Mouse (Mus musculus) heart, adult 2 months (tissue): ENCODE data around the gene Mphosph9. TPM values are rescaled to one million over a fixed set of nuclear protein-coding genes. Genes with fewer than 3 reads are reported as not detected.

Experiments used
- DNase-seq, 2 experiments: peaks; one replicate each; pipeline ENCODE4 v3.0.0; 2021
- H3K27ac ChIP-seq: fragments of 200-600 bp; 2 replicates; pipeline ENCODE4 v1.8.1; 2022
- H3K27me3 ChIP-seq: fragments of 200-500 bp; 2 replicates; pipeline ENCODE4 v1.6.1; 2012; ENCODE audit warnings: mild to moderate bottlenecking, low read length, inconsistent platforms, mixed read lengths; ENCODE audit not compliant: control insufficient read depth, insufficient read depth
- H3K36me3 ChIP-seq: fragments of 200-500 bp; 2 replicates; pipeline ENCODE4 v1.6.1; 2012; ENCODE audit warnings: low read length, inconsistent platforms; ENCODE audit not compliant: control insufficient read depth, insufficient read depth
- H3K4me1 ChIP-seq: fragments of 200-500 bp; 2 replicates; pipeline ENCODE4 v1.6.1; 2011; ENCODE audit warnings: low read length; ENCODE audit not compliant: control insufficient read depth, insufficient read depth
- H3K4me3 ChIP-seq: fragments of 200-600 bp; 2 replicates; pipeline ENCODE4 v1.8.1; 2022
- H3K79me2 ChIP-seq: fragments of 200-500 bp; replicated peaks from 2 replicates; pipeline ENCODE4 v1.6.1; 2012; ENCODE audit warnings: mild to moderate bottlenecking, inconsistent platforms, low read length, moderate library complexity, mixed read lengths; ENCODE audit not compliant: control insufficient read depth, insufficient read depth
- H3K9ac ChIP-seq: fragments of 200-500 bp; 2 replicates; pipeline ENCODE4 v1.6.1; 2012; ENCODE audit warnings: low read depth, mild to moderate bottlenecking, control low read depth, inconsistent platforms, low read length, mixed read lengths
- CTCF ChIP-seq: fragments of 200-600 bp; IDR thresholded peaks from 2 replicates; pipeline ENCODE4 v1.8.1; 2022; ENCODE audit warnings: antibody characterized with exemption, mild to moderate bottlenecking, moderate library complexity
- EP300 ChIP-seq: fragments of 200-500 bp; IDR thresholded peaks from 2 replicates; pipeline ENCODE4 v1.6.1; 2011; ENCODE audit warnings: low read depth, low read length, control low read depth; ENCODE audit not compliant: insufficient read depth
- POLR2A ChIP-seq: fragments of 200-500 bp; IDR thresholded peaks from 2 replicates; pipeline ENCODE4 v1.6.1; 2011; ENCODE audit warnings: mild to moderate bottlenecking, low read depth, low read length, control low read depth; ENCODE audit not compliant: insufficient read depth
- whole genome bisulfite sequencing: fragments of 180-500 bp; shearing (Covaris S2); methylation state at CpG from one replicate; pipeline ENCODE4 v1.1.7; 2018; 5-methylcytosine and 5-hydroxymethylcytosine counted together
- intact Hi-C: fragments of 180-260 bp; cut with DNase I; formaldehyde crosslinking; loops from one replicate; pipeline ENCODE4 v1.15.1; 2025
- polyA plus RNA-seq: library from polyadenylated mRNA; depleted of rRNA; stranded (reverse); fragments of >200 nt; gene quantifications from 2 replicates; pipeline ENCODE4 v1.2.3, GENCODE M21; 2012
- total RNA-seq, 2 experiments: library from RNA; stranded (reverse); gene quantifications; 2 replicates each; pipeline ENCODE4 v1.2.3; 2021

Gene Mphosph9
- total and polyA plus RNA-seq, 3 experiments: 2.8 to 5.4 (median 4.4) TPM

GRCm38 (mm10) chr5:124249614-124250591 lies 77.9 kb downstream of the Mphosph9 start, which contains the start of gene Pitpnm2:
Pitpnm2 (minus strand) TSS chr5:124249760.
- whole genome bisulfite sequencing: 3% methylated on average over 89 of the region's 90 CpGs
- peak; percentile 77 to 82 for DNase-seq
- Histone ChIP-seq H3K9ac (peak within 1 kb of the TSS; percentile 93), H3K4me3 (peak within 1 kb of the TSS; percentile 77), H3K79me2 (no peaks in the 10 kb centered on the region), H3K36me3 (no peaks in the 10 kb centered on the region; the same call in 1 of the 2 replicates), H3K4me1 (peaks cover 6% of the 10 kb centered on the region), H3K27ac (peak within 1 kb of the TSS; percentile 94), H3K27me3 (no peaks in the 10 kb centered on the region)
- intact Hi-C loops: loop anchor here (2.0 to 5.0 kb wide), 5 partner anchors 31 to 138 kb away; partner anchors contain the start of gene Ogfod2
- TF ChIP-seq POLR2A (0 out of 2 replicates have a peak, but pooled peaks have one; percentile 37), EP300 (no peak), CTCF (peak; percentile 29)

DNA sequence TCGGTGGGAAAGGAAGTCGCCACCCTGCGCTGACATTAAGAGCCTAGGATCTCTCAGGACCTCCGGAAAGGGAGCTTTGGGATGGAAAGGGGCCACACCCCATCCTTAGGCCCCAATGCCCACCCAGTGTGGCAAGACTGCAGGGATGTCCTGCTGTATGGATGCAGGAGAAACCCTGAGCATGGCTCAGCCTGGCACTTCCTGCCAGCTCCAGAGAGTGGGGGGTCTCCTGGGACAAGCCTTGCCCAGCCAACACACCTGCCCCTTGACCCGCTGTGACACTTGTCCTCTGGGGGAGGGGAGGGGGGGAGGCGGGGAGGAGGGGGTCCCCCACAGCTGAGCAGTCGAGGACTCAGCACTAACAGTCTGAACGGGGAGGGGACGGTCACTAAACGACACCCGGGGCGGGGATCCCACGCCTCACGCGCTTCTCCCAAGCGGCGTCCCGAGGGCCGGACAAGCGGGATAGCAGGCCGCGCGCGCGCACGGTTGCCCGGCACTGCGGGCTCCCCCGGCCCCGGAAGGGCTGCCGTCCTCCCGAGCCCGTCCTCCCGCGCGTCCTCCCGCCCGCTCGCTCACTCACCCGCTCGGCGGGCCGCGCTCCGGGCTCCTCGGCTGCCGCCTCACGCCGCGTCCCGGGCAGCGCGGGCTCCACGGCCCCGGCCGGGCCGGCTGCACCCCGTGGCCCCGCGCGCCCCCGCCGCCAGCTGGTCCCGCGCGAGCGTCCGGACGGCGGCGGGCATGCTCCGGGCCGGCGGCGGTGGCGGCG lies 78.7 kb downstream of the Mphosph9 start:
- Histone ChIP-seq H3K9ac (peak overlapping the region; percentile 93), H3K4me3 (peak overlapping the region; percentile 74), H3K36me3 (peaks cover 3% of the 10 kb centered on the region), H3K4me1 (peaks cover 7% of the 10 kb centered on the region), H3K27me3 (no peaks in the 10 kb centered on the region), H3K79me2 (peaks cover 1% of the 10 kb centered on the region; the same call in 1 of the 2 replicates), H3K27ac (peak overlapping the region; percentile 92)
- TF ChIP-seq EP300 (no peak), POLR2A (no peak; the same call in 1 of the 2 replicates), CTCF (no peak)
- peak; percentile 81 for DNase-seq
- WGBS: 6% methylated on average over 76 of the region's 77 CpGs
- intact Hi-C loops: loop anchor here (1.0 to 5.0 kb wide), 4 partner anchors 30 to 86 kb away; no protein-coding TSS in a partner anchor

GRCm38 (mm10) chr5:124247986-124248626 lies 79.7 kb downstream of the Mphosph9 start:
- Histone ChIP-seq H3K27ac (peak overlapping the region; percentile 92), H3K4me1 (peaks cover 13% of the 10 kb centered on the region), H3K79me2 (peaks cover 1% of the 10 kb centered on the region; the same call in 1 of the 2 replicates), H3K4me3 (peak overlapping the region; percentile 74), H3K36me3 (peaks cover 3% of the 10 kb centered on the region), H3K27me3 (no peaks in the 10 kb centered on the region), H3K9ac (peak overlapping the region; percentile 93)
- TF ChIP-seq POLR2A (peak; percentile 78), EP300 (peak; percentile 77; the same call in 1 of the 2 replicates), CTCF (no peak)
- intact Hi-C loops: loop anchor here (1.0 to 5.0 kb wide), 4 partner anchors 29 to 85 kb away; no protein-coding TSS in a partner anchor
- 25% methylated on average over 9 of the region's 9 CpGs for WGBS
- peak; percentile 60 to 63 for DNase-seq

DNA sequence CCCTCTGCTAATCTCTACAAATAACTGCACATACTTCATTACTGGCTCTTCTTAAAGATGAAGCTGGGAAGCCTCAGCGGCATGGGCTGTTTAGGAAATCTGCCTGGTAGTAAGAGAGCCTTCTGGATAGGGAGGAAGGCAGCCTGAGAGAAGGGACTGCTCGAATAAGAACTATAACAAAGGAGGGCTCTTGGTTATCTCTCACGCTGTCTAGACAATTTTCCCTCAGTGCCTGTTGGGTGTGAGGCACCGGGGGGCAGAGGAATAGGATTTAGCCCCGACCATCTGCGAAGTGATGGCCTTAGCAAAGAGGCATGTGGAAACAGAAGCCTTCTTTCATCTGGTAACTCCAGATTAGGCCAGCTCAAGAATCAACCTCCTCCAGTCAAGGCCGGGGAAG lies 80.5 kb downstream of the Mphosph9 start:
- no peak for DNase-seq
- 41% methylated on average over 7 of the region's 7 CpGs for WGBS
- H3K9ac ChIP-seq: peak overlapping the region; percentile 35
- peaks cover 1% of the 10 kb centered on the region; the same call in 1 of the 2 replicates for H3K79me2 ChIP-seq
- peaks cover 14% of the 10 kb centered on the region for H3K4me1 ChIP-seq
- H3K27me3 ChIP-seq: no peaks in the 10 kb centered on the region
- peaks cover 3% of the 10 kb centered on the region for H3K36me3 ChIP-seq
- TF ChIP-seq CTCF (no peak), POLR2A (no peak)
- H3K4me3 ChIP-seq: no peak overlapping the region
- intact Hi-C loops: loop anchor here (5.0 kb wide), 1 partner anchor 40 kb away; no protein-coding TSS in a partner anchor
- peak overlapping the region; percentile 92 for H3K27ac ChIP-seq

DNA sequence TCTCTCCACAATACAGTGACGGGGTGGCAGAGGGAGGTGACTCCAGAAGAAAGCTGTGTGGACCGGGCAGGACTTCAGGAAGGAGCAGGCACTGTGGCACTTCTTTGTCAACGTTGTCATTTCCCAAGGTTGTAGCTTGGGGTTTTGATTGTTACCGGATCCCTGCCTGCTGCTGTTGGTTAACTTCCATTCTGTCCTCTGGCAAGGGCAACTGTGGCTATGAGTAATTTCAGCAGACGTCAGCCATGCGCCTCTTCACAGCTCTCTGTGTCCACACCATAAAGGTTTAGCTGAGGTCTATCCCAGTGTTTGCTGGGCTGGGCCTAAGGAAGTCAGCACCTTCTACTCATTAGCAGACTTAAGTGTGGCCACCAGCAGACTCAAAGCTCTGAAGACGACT lies 82.9 kb downstream of the Mphosph9 start:
- WGBS: 70% methylated on average over 7 of the region's 7 CpGs
- Histone ChIP-seq H3K4me3 (no peak overlapping the region), H3K27ac (peak overlapping the region; percentile 45), H3K27me3 (no peaks in the 10 kb centered on the region), H3K9ac (no peak overlapping the region), H3K4me1 (peaks cover 27% of the 10 kb centered on the region), H3K36me3 (peaks cover 3% of the 10 kb centered on the region), H3K79me2 (peaks cover 1% of the 10 kb centered on the region; the same call in 1 of the 2 replicates)
- intact Hi-C loops: loop anchor here (5.0 kb wide), 1 partner anchor 38 kb away; no protein-coding TSS in a partner anchor
- no peak for DNase-seq
- TF ChIP-seq EP300: no peak
- no peak for TF ChIP-seq POLR2A
- TF ChIP-seq CTCF: no peak
